Mouse (Mus musculus) c-Kit-positive CD71-positive TER-119-positive erythroid progenitor cells, embryonic 14.5 days (primary cell): ENCODE results near the gene Auts2.

ENCODE experiments used
- DNase-seq: peaks from one replicate; pipeline ENCODE4 v3.0.0-alpha.2; 2013; ENCODE audit warnings: low spot score

Auts2 gene

DNA sequence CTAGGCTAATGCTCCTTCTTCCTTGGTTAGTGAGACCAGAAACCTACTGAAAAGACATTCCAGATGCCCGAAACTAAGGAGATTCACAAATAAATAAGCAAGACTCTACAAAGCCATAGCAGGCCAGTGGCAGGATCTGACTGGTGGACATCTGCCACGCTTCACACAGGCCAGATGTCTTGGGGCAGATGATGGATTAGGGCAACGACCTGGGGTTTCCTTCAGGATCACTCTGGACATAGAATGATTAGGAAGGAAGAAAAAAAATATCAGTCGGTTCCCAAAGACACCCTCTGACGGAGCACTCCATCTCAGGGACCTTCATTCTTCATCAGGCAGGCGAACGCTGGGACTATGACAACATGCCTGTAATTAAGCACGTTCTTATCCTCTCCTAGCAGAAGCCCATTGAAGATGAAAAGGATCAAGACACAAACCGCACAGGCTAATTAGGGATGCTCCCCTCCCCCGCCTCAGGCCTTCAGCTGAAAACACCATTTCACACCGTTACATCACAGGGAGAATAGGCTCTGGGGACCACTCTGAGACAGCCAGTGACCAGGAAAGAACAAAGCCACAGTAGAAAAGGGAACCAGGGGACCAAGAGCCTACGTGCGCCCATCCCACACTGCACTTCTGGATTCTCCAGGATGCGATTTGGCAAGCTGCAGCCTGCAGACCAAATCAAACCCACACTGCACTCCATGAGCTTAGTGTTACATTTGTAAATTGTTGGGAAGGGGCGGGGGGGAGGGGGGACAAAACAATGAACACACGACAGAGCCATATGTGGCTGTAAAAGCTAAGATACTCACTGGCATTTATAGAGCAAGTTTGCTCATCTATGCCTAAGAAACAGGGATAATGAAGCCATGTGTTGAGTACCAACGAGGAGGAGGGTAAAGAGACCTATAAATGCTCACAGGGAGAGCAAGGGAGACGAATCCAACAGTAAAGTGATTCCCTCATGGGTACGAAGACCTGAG is 710.0 kb downstream of the Auts2 start:
- no peak for DNase-seq

DNA sequence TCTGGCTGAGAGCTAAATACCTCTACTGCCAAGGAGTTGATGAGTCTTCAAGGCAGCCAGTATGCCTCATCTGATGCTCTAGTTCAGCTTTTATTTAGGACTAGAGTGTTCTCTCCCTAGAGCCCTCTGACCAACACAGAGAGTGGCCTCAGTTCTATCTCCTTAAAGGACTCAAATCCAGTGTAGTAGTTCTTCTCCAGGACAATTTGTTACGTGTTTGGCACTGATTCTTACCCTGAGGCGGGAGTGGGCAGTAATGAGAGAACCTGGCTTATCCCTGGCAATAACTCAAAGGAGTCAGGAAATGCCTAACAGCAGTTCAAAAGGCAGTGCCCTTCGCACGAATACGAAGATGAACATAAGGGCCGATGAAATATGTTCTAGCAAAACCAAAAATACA is 713.0 kb downstream of the Auts2 start:
- DNase-seq: no peak

DNA sequence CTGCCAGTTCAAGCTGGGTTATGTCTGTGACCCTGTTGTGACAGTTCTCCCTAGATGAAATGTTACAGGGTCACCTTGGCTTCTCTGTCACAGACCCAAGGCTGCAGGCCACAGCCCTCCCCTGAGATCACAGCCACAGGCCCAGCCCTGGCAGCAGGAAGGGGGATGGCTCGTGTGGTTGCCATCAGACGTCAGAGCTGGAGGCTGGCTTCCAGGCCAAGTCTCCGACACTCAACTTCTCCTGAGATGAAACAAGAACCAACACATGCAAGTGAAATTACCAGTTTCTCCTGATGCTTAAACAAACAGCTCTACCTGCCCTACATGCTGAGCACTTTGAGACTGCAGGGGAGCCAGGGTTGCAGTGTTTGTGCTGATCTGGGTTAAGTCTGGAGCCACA is 713.9 kb downstream of the Auts2 start:
- no peak for DNase-seq

DNA sequence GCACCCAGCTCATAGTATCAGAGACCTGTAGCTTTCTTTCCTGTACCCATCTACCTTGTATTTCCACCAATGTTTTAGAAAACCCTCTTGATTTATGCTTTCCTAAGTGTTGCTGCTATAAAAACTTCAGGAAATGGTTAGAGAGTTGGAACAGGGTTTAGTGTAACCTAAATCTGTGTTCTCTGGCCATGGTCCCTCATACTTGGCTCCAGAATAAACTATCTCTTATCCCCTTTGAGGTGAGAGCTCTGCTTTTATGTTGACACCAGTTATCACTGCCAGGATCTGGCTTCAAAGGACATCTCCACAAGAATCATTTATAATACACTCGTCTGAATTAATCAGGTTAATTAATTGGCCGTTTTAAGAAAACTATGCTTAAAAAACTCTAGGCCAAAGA is 714.5 kb downstream of the Auts2 start:
- DNase-seq: no peak

DNA sequence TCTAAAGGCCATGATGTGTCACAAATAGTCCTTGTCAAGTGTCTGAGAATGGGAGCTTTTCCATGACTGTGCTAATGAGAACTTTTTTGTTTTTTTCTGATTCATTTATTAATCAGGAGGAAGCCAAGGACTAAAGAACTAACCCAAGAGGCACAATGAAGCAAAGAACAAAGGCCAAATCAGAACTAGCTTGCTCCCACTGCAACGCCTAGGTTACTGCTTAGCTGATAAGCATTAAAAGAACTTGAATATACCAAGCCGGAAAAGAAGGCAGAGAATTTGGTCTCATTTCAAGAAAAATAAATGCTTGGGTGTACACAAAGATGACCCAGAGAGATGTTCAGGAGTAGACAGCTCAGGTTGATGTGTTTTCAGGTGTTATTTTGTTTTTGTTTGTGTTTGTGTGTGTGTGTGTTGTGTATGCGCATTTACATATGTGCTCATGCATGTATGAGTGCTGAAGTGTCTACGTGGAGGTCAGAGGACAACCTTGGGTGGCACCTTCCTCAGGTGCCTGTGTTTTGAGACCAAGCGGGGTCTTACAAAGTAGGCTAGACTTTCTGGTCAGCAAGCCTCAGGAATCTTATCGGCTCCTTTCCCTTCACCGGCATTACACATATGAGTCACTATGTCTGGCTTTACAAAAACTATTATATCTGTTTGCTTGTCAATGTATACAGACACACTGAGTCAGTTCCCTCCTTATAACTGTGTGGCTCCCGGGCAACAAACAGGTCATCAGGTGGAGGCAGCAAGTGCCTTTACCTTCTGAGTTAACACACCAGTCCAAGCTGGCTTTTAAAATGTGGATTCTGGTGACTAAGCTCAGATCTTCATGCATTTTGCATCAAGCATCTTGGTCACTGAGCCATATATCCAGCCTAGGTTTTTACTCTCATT is 716.5 kb downstream of the Auts2 start:
- no peak for DNase-seq

DNA sequence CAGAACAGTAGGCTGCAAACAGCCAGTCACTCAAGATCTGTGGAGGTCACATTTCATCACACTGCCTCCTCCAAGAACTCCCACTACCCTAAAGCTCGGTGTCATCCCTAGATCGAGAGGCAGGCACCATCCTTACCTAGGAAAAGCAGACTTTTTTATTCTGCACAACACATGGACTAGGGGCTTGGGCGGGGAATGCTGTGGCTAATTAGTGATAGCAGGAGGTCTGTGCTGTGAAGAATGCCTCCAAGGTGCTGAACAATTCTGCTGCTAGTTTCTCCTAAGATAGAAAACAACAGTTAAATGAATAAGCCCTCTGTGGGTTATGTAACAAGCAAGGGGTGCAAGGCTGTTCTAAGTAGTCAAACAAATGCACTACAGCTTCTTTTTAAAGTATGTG is 717.7 kb downstream of the Auts2 start:
- DNase-seq: no peak

DNA sequence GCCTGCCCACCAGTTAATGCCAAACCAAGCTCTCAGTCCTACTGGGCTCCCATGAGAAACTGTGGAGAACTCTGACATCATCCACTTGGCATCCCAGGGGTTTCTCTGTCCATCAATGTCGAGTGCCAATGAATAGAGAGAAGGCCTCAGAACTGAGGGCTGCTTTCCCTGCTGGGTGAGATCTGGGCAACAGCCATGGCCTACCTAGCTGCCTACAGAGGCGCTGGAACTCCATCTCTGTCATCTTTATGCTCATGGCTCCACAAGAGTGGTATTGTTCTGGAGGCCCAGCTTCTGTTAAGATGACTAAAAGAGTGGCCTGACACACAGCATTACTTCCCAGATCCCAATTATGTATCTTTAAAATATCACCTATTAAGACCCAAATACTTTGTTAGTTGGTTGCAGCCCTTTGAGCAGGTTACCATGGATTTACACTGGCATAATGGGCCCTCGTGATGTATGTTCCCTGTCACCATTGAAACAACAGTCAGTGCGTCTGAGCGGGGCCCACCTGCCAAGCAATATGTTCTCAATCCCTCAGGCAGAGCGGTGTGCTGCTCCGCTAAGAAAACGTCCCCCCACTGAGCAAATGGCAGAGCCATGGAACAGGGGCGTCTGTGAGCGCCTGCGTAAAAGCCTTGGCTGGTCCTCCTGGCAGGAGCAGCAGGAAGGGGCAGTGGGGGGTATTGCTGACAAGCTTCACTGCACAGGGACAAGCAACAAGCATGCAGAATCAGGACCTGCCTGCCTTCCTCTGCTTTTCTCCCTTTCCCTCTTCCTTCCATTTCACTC is 718.8 kb downstream of the Auts2 start:
- DNase-seq: no peak

DNA sequence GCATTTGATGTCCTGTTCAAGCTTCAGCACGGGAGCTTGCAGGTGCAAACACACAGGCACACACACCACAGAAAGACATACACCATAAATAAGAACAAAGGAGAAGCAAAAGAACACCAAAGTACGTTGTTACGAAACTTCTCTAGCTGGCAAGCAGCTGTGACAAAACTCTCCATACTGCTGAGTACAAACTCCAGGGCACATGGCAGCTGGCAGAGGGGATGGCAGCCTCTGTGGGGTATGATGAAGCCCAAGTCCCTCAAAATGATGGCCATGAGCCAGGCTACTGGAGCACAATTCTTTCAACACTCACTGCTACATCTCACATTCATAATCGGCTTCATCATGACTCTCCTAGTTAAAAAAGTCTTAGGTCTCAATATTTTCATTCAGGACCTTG is 721.7 kb downstream of the Auts2 start:
- DNase-seq: no peak

DNA sequence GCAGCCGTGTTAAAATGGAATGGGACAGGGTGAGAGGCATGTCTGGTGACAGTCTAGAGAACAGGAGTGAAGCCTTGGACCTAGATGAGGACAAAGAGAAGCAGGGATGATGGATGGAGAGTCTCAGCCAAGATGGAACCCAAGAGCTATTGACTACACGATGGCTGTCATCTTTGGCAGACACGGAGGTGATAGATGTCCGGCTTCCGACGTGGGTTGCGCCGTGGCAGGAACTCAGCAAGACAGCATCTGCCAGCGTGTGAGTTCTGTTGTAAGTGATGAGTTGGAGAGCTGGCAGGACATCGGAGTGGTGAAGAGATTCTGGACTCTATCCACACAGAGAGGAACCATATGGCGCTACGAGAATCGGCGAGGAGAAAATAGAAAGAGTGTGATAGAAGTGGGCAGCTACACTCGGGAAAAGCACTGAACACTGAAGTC is 723.9 kb downstream of the Auts2 start:
- no peak for DNase-seq

DNA sequence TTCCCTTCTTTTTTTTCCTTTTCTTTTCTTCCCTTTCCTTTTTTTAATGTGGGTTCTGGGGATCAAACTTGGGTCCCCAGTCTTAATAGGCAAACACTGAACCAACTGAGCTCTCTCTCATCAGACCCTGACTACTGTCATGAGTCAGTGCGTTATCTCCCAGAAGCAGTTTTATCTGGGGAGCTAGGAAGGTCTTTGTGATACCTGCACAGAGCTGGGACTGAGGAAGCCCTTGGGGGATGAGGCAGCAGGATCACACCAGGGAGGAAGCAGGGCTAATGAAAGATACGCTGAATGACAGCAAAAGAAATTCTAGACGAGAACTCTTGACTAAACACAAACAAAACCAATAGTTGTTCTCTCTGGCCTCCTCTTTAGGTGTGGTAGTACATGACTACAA is 727.6 kb downstream of the Auts2 start:
- peak; percentile 11 for DNase-seq

DNA sequence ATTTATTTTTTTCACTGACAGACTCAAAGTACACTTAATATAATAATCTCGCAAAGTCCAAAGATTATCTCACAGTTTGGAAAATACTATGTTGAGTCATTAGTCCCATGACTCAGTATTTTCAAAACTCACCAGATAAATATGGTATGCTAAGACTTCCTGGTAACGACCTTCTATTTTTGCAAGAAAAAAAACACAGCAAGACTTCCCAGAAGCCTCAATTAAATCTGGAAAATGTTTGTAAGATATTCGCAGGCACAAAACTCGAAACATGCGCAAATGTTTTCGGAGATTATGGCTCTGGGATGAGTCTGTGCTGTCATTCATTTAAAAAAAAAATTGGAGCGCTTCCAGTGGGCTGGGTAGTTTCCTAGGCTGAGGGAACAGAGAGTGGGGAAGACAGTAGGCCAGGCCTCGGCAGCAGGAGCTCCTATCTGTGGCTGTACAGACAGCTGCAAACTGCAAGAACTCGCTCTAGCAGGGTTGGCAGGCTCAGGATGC is 728.6 kb downstream of the Auts2 start:
- DNase-seq: peak; percentile 49

DNA sequence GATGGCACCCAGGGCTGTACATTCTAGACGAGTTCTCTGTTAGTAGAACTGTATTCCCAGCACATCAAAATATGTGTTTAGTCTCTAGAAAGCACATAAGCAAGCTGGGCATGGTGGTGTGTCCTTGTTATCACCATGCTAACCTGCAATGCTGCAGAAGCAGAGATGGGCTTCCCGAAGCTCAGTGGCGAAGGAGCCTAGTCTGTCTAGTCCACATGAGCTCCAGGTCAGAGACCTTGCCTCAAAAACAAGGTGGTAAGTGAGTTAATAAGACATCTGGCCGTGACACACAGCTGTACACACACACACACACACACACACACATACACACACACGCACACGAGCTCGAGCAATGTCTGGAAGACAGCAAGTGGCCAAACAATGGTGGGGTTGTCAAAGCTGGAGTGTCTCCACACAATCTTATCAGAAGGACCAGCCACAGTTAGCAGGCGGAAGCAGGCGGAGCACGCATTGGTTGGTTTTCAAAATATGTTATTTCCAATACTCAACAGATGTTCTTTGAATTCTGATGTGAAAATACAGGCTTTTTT is 729.1 kb downstream of the Auts2 start:
- DNase-seq: no peak

DNA sequence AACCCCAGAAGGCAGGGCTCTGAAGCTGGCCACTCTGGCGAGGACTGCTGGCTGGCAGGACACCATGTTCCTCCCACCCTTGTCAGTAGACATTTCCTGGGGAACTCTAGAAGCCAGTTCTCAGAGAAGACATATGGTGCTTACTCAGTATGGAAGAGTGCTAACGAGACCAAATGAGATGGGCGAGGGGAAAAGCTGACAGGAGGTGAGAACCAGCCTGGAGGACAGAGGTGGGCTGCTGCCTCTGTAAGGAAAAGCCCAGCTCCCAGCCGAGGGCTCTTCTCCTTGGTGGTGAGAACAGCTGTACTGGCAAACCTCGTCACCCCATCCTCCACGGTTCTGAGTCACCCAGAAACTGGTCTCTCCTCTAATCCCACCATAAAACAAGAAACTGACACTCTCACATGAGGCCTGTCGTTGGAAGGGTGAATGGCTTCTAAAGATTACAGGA is 729.8 kb downstream of the Auts2 start:
- DNase-seq: peak; percentile 25

DNA sequence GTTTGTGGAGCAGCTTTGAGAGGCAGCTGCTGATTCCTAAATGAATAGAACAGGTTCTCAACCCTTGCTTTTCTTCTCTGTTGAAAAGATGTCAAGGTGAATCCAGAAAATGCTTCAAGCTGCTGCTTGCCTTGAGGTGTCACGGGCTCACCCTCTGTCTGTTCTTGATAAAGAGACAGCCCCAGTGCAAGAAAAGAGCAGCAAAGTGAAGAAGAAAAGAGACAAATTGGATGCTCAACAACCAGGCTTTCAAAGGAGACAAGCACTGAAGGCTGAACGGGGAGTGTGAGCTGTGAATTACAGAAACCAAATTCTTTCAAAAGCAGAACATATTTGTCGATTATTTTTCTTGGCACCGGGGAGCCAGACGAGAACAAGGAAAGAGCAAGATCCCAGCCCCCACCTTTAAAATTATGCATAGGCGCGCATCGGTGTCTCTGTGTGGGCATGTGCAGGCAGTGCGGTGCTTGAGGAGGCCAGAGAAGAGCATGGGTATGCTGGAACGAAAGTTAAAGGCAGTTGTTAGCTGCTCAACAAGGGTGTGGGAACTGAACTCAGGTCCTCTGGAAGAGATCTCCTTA is 730.6 kb downstream of the Auts2 start:
- DNase-seq: no peak

DNA sequence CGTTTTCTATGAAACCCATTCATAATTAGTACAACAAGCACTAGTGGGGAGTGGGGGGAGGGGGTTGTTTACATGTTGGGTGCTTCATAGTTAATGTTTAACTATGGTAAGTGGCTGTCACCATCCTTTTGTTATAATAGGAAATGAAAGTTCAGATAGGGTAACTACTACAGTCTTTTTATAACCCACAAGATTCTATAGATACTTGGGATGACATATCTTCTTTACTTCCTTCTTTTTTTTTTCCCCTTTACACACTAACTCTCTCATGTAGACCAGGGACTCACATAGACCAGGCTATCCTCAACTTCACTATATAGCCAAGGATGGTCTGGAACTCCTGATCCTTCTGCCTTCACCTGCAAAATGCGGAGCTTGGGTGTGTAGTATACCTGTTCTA is 736.8 kb downstream of the Auts2 start:
- no peak for DNase-seq

DNA sequence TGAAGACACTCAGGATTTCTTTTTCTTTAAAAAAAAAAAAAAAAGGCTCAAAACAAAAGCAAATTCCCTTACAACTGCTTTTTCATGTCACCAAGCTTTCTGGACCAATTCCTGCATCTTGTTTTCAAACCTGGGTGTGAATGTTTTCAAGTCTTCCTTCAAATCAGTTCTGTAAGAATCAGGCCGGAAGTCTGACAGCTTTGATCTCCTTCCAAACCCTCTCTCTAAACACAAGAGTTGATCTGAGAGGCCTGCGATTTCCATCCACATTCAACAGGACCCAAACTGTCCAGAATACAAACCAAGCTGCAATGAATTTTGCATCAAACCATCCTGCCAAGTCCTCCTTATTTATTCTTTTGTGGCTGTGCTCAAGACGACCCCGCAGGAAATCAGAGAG is 737.9 kb downstream of the Auts2 start:
- DNase-seq: no peak

DNA sequence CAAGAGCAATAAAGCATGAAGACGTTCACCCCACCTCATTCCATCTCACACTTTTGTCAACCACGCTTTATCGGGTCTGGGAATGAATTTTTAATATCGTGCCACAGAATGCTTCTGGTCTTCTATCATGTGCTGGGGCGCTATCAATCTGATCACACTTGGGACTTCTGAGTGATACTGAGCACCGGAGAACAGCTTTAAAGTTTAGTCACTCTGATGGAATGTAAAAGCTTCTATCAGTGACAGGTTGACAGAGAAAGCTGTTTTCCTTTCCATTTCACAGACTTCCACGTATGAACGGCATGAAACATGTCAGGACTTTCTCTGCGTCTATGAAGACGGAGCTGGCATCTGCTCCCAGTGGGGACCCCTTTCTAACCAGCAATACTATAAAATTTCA is 739.5 kb downstream of the Auts2 start:
- no peak for DNase-seq

DNA sequence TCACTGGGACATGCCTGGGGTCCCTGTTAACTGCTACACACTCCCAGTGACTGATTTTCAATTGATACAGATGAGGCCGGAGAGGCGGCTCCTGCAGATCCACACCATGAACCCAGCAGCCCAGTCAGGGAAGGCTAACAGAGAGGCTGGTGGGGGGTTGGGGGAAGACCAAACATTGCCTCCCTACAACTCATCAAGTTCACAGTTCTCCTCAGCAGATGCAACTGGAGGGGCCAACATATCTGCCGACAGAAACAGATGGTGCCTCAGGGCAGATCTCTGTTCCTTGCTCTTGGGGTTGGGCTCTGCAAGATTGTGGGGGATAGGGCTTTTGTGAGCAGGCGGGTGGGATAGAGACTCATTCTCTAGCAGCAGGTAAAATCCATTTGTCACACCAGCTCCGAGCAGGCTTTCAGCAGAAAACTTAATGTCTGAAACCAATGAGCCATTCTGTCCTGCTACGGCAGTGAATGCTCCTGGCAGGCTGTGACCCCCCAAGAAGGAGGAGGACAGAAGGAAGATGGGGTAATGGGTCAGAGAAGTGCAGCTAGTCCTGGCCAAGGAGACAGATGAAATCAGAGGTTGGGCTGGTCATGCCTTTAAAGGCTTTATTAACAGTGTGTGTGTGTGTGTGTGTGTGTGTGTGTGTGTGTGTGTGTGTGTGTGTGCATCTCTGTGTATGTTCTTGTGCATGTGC is 740.7 kb downstream of the Auts2 start:
- DNase-seq: no peak

DNA sequence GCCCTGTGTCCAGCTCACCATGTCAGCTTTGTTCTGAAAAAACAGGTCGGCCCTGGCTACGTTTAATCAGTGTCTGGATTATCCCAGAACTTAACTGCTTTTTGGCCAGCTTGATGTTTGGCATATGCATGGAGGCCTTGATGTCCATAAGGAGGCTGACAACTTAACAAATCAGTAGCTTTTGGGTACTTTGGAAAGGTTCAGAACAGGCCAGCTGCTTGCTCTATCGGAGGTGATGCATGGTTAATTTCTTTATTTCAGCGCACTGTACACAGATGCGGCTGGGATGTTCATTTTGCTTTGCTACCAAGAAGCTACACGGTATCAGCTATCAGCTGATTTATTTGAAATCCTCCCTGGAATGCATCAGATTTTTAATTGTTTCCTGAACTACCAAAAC is 741.2 kb downstream of the Auts2 start:
- DNase-seq: no peak

DNA sequence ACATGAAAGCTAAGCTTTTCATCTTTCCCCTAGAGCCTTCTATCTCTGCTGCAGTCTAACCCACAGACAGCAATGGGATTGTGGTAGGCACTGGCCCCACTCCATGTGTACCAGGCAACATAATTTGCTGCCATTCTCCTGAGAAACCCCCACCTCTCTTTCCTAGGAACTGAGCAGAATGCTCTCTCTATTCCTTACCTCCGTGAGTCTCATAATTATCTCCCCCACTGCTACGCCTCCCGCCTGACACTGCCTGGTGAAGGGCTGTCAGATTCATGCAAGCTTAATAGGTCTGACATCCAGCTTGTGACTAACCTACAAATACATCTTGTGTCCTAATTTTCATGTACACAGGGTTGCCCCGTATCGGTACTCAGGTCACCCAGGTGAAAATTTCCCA is 744.8 kb downstream of the Auts2 start:
- DNase-seq: no peak

DNA sequence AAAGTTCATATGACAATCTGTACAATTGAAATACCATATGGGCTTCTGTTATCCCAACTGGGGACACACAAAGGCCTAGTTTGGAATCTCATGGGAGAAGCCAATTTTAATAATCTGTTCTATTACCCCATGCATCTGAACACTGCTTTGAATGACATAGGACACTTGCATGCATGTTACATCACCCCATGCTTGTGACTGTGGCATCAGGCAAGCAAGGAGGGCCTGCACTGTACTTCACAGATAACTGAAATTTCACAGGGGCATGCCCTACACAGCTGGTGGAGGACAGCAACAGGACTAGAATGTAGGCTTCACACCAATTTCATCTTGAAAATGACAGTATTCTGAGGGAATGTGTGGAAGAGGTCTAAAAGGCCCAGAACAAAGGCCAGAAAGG is 746.1 kb downstream of the Auts2 start:
- DNase-seq: no peak
